Mouse (Mus musculus): ENCODE measurements around the gene Mboat1.

- TF ChIP-seq EP300 (IDR thresholded peaks at IDR 0.05; ENCODE audit: low read depth) (no peak), CTCF (IDR thresholded peaks at IDR 0.05; ENCODE audit: low read depth) (no peak)
Measured at GRCm38 (mm10) chr13:30208176-30208575, 71.9 kb downstream of the Mboat1 start.

All from heart, postnatal 0 days (tissue).